Mouse (Mus musculus): ENCODE measurements around the gene Nell1. TPM values are rescaled to one million over a fixed set of nuclear protein-coding genes. Genes with fewer than 3 reads are reported as not detected.
"Not testable (repeated sequence)": the region's sequence is repeated elsewhere in the genome, so short reads cannot be mapped to it uniquely, and the experiment has no call there.

Nell1 gene
- total RNA-seq (2015) (not detected in 2 replicates), total RNA-seq (2017) (not detected in 2 replicates)

- ATAC-seq (ENCODE audit: poor library complexity, severe bottlenecking) = no peak
Measured at GRCm38 (mm10) chr7:49974841-49975440, at the start of gene Nell1. Nell1 (plus strand) TSS chr7:49974864.

GRCm38 (mm10) chr7:49928571-49928970, 46.1 kb upstream of the Nell1 start:
- ATAC-seq (ENCODE audit: poor library complexity, severe bottlenecking) = no peak

GRCm38 (mm10) chr7:49929999-49930398, 44.7 kb upstream of the Nell1 start:
- no peak for ATAC-seq (ENCODE audit: poor library complexity, severe bottlenecking)

GRCm38 (mm10) chr7:49933386-49934115, 41.1 kb upstream of the Nell1 start:
- ATAC-seq (ENCODE audit: poor library complexity, severe bottlenecking) = not testable (repeated sequence)

GRCm38 (mm10) chr7:49936821-49937220, 37.8 kb upstream of the Nell1 start:
- no peak for ATAC-seq (ENCODE audit: poor library complexity, severe bottlenecking)

- no peak for ATAC-seq (ENCODE audit: poor library complexity, severe bottlenecking)
Measured at GRCm38 (mm10) chr7:49942023-49942422, 32.6 kb upstream of the Nell1 start.

- no peak for ATAC-seq (ENCODE audit: poor library complexity, severe bottlenecking)
Measured at GRCm38 (mm10) chr7:49942490-49942889, 32.2 kb upstream of the Nell1 start.

GRCm38 (mm10) chr7:49946691-49947090, 28.0 kb upstream of the Nell1 start:
- ATAC-seq (ENCODE audit: poor library complexity, severe bottlenecking) = no peak

- no peak for ATAC-seq (ENCODE audit: poor library complexity, severe bottlenecking)
Measured at GRCm38 (mm10) chr7:49953546-49954181, 21.0 kb upstream of the Nell1 start.

- no peak for ATAC-seq (ENCODE audit: poor library complexity, severe bottlenecking)
Measured at GRCm38 (mm10) chr7:49954834-49955233, 19.8 kb upstream of the Nell1 start.

GRCm38 (mm10) chr7:49957142-49957541, 17.5 kb upstream of the Nell1 start:
- ATAC-seq (ENCODE audit: poor library complexity, severe bottlenecking) = no peak

- ATAC-seq (ENCODE audit: poor library complexity, severe bottlenecking) = no peak
Measured at GRCm38 (mm10) chr7:49963764-49964163, 10.9 kb upstream of the Nell1 start.

- ATAC-seq (ENCODE audit: poor library complexity, severe bottlenecking) = no peak
Measured at GRCm38 (mm10) chr7:49969516-49969915, 5.1 kb upstream of the Nell1 start.

- no peak for ATAC-seq (ENCODE audit: poor library complexity, severe bottlenecking)
Measured at GRCm38 (mm10) chr7:49975441-49976121, 917 bp downstream of the Nell1 start.

- ATAC-seq (ENCODE audit: poor library complexity, severe bottlenecking) = no peak
Measured at GRCm38 (mm10) chr7:49981511-49982227, 7.0 kb downstream of the Nell1 start.

GRCm38 (mm10) chr7:49984698-49985097, 10.0 kb downstream of the Nell1 start:
- ATAC-seq (ENCODE audit: poor library complexity, severe bottlenecking) = no peak

GRCm38 (mm10) chr7:49985947-49986346, 11.3 kb downstream of the Nell1 start:
- no peak for ATAC-seq (ENCODE audit: poor library complexity, severe bottlenecking)

GRCm38 (mm10) chr7:49999321-49999720, 24.7 kb downstream of the Nell1 start:
- ATAC-seq (ENCODE audit: poor library complexity, severe bottlenecking) = no peak

GRCm38 (mm10) chr7:50005268-50005667, 30.6 kb downstream of the Nell1 start:
- ATAC-seq (ENCODE audit: poor library complexity, severe bottlenecking) = no peak

- ATAC-seq (ENCODE audit: poor library complexity, severe bottlenecking) = no peak
Measured at GRCm38 (mm10) chr7:50035187-50036153, 60.8 kb downstream of the Nell1 start.
